Mouse (Mus musculus) forebrain, embryonic 11.5 days (tissue): Measurements from ENCODE around the gene Tbx3. TPM values are rescaled to one million over a fixed set of nuclear protein-coding genes. Genes with fewer than 3 reads are reported as not detected.

ENCODE experiments used
- ATAC-seq: fragments of 200-750 bp; cut with Nextera tagmentation; replicated peaks from 2 replicates; pipeline ENCODE4 v1.8.0; 2017; ENCODE audit warnings: moderate TSS enrichment; ENCODE audit not compliant: low FRiP score
- DNase-seq: peaks from one replicate; pipeline ENCODE4 v3.0.0-alpha.2; 2017; ENCODE audit warnings: low spot score
- H3K27ac ChIP-seq: fragments of 300-500 bp; sonication (generic); 2 replicates; pipeline ENCODE4 v1.5.1; 2014; ENCODE audit warnings: low read depth, low read length
- H3K27me3 ChIP-seq: fragments of 300-500 bp; sonication (generic); 2 replicates; pipeline ENCODE4 v1.6.1; 2014; ENCODE audit warnings: mild to moderate bottlenecking, low read length, mixed read lengths; ENCODE audit not compliant: control insufficient read depth, insufficient read depth
- H3K36me3 ChIP-seq: fragments of 300-500 bp; sonication (generic); 2 replicates; pipeline ENCODE4 v1.6.1; 2014; ENCODE audit warnings: mild to moderate bottlenecking, low read length, moderate library complexity, mixed read lengths; ENCODE audit not compliant: control insufficient read depth, insufficient read depth
- H3K4me1 ChIP-seq: fragments of 300-500 bp; sonication (generic); replicated peaks from 2 replicates; pipeline ENCODE4 v1.6.1; 2014; ENCODE audit warnings: low read length, mixed read lengths; ENCODE audit not compliant: control insufficient read depth, insufficient read depth
- H3K4me2 ChIP-seq: fragments of 300-500 bp; sonication (generic); 2 replicates; pipeline ENCODE4 v1.6.1; 2014; ENCODE audit warnings: low read depth, mild to moderate bottlenecking, low read length, moderate library complexity, mixed read lengths; ENCODE audit not compliant: severe bottlenecking
- H3K4me3 ChIP-seq: fragments of 300-500 bp; sonication (generic); 2 replicates; pipeline ENCODE4 v1.5.1; 2014; ENCODE audit warnings: low read depth, low read length
- H3K9ac ChIP-seq: fragments of 300-500 bp; sonication (generic); 2 replicates; pipeline ENCODE4 v1.6.1; 2014; ENCODE audit warnings: low read length
- H3K9me3 ChIP-seq: fragments of 300-500 bp; sonication (generic); 2 replicates; pipeline ENCODE4 v1.6.1; 2016; ENCODE audit warnings: low read length, mixed read lengths; ENCODE audit not compliant: control insufficient read depth
- WGBS: fragments of 180-500 bp; shearing (Covaris S2); extraction: QIAGEN DNeasy Blood & Tissue Kit; methylation state at CpG from one replicate; pipeline ENCODE4 v1.1.7; 2014; 5-methylcytosine and 5-hydroxymethylcytosine counted together
- polyA plus RNA-seq: library from polyadenylated mRNA; unstranded; fragments of >200 nt; fragmentation: Nextera tagmentation; extraction: Ambion mirVana; gene quantifications from 2 replicates; pipeline ENCODE4 v1.2.1, GENCODE M21; 2014

Tbx3 gene
- polyA plus RNA-seq, 1 experiment from 2014 or later = 2.0 TPM

- no peak for ATAC-seq
Observed at GRCm38 (mm10) chr5:119665739-119666138, 4.7 kb upstream of the Tbx3 start.

GRCm38 (mm10) chr5:119667356-119667940 is 3.0 kb upstream of the Tbx3 start:
- H3K9me3 ChIP-seq = no peaks in the 10 kb centered on the region
- H3K4me1 ChIP-seq = peaks cover 13% of the 10 kb centered on the region
- no peak overlapping the region for H3K4me3 ChIP-seq
- no peak overlapping the region for H3K27ac ChIP-seq
- ATAC-seq = no peak
- WGBS = 2% methylated on average over 13 of the region's 13 CpGs
- H3K4me2 ChIP-seq = no peak overlapping the region
- no peaks in the 10 kb centered on the region for H3K36me3 ChIP-seq
- H3K9ac ChIP-seq = no peak overlapping the region
- peak; percentile 49 for DNase-seq
- H3K27me3 ChIP-seq = peaks cover 92% of the 10 kb centered on the region

More at GRCm38 (mm10) chr5:119665739-119666138, 4.7 kb upstream of the Tbx3 start:
- no peaks in the 10 kb centered on the region for H3K9me3 ChIP-seq
- H3K4me3 ChIP-seq = no peak overlapping the region
- no peaks in the 10 kb centered on the region for H3K36me3 ChIP-seq
- H3K9ac ChIP-seq = no peak overlapping the region
- peaks cover 92% of the 10 kb centered on the region for H3K27me3 ChIP-seq
- no peak overlapping the region for H3K27ac ChIP-seq
- DNase-seq = no peak
- WGBS = 1% methylated on average over 6 of the region's 6 CpGs
- H3K4me2 ChIP-seq = no peak overlapping the region
- peaks cover 13% of the 10 kb centered on the region for H3K4me1 ChIP-seq

GRCm38 (mm10) chr5:119668191-119668912 is 2.1 kb upstream of the Tbx3 start:
- peaks cover 13% of the 10 kb centered on the region for H3K4me1 ChIP-seq
- no peak overlapping the region for H3K9ac ChIP-seq
- H3K4me2 ChIP-seq = no peak overlapping the region
- DNase-seq (no peak), ATAC-seq (no peak)
- H3K36me3 ChIP-seq = no peaks in the 10 kb centered on the region
- under 1% methylated on average over 34 of the region's 34 CpGs for WGBS
- H3K9me3 ChIP-seq = no peaks in the 10 kb centered on the region
- peaks cover 91% of the 10 kb centered on the region for H3K27me3 ChIP-seq
- no peak overlapping the region for H3K27ac ChIP-seq
- no peak overlapping the region for H3K4me3 ChIP-seq

GRCm38 (mm10) chr5:119668913-119669411 is 1.5 kb upstream of the Tbx3 start:
- peaks cover 87% of the 10 kb centered on the region for H3K27me3 ChIP-seq
- no peaks in the 10 kb centered on the region for H3K9me3 ChIP-seq
- peaks cover 13% of the 10 kb centered on the region for H3K4me1 ChIP-seq
- no peak overlapping the region for H3K9ac ChIP-seq
- ATAC-seq (no peak), DNase-seq (peak; percentile 49)
- H3K36me3 ChIP-seq = no peaks in the 10 kb centered on the region
- no peak overlapping the region for H3K27ac ChIP-seq
- 2% methylated on average over 17 of the region's 18 CpGs for WGBS
- H3K4me3 ChIP-seq = no peak overlapping the region
- H3K4me2 ChIP-seq = no peak overlapping the region

DNA sequence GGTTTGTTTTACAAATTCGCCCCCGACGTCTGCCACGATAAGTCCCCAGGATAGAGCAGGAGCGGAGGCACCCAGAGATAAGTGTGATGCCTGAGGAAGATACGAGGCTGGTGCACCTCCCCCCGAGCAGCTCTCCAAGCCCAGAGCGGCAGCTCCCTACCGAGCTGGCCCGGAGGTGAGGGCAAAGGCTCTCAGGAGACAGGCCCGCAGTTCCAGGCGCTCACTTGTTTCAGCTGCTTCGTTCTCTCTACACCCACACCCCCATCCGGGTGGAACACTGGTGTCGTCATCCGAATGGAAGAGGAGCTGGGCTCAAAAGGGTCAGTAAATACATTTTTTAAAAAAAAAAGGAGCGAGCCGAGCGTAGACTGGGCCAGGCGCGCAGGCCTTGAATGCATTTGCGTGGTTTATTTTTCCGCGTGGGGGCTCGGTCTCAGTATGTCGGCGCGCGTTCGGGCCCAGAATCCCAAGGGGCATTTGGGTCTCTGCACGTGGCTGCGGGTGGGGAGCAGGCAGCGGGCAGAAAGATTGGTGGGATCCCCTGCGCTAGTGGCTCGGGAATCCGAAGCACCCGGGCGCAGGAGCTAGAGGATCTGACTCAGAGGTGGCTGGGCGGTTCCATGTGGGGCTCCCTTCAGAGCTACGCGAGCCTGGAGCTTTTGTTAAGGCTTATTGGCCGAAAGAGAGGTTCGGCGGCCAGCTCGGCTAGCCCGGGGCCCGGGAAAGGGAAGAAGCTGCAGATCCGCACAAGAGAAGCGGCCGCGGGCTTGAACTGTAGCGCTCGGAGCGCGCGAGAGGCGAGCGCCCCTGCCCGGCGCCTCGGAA is 516 bp upstream of the Tbx3 start:
- under 1% methylated on average over 60 of the region's 61 CpGs for WGBS

DNA sequence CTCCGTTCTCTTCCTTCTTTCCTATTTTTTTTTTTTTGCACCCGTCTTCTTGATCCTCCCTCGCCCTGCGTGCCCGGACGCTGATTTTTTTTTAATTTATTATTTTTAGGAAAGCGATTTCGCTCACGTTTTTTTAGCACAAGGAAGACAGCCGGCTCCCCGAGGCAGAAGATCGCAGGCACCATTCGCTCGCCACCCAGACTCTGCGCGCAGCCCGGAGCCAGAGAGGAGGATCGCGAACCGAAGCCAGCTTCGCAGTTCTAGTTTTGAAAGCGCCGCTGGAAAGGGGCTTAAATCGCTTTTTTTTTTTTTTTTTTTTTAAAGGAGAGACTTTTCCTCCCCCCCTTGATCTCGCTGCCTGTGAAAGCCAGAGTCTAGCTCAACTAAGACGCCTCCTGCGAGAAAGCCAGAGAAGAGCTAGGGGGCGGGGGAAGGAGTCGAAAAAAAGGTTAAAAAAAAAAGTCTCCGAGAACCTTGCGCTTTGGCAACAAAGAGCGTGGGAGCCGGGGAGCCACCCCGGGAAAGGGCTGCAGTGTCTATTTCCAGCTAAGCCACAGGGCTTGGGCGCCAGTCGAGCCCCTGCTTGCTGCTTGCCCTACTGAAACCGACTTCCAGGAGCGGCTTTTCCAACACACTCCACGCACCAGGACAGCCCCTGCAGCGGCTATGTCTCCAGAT is 794 bp downstream of the Tbx3 start:
- no peak overlapping the region for H3K27ac ChIP-seq

More for the DNA sequence above, 516 bp upstream of the Tbx3 start:
- ATAC-seq (0 out of 2 replicates have a peak, but pooled peaks have one; percentile 9), DNase-seq (peak; percentile 58)
- H3K36me3 ChIP-seq = no peaks in the 10 kb centered on the region
- H3K27me3 ChIP-seq = peaks cover 87% of the 10 kb centered on the region
- H3K4me3 ChIP-seq = peak overlapping the region; percentile 24
- peak overlapping the region; percentile 61 for H3K4me2 ChIP-seq
- no peaks in the 10 kb centered on the region for H3K9me3 ChIP-seq
- peaks cover 13% of the 10 kb centered on the region for H3K4me1 ChIP-seq
- H3K27ac ChIP-seq = no peak overlapping the region
- H3K9ac ChIP-seq = peak overlapping the region; percentile 37

DNA sequence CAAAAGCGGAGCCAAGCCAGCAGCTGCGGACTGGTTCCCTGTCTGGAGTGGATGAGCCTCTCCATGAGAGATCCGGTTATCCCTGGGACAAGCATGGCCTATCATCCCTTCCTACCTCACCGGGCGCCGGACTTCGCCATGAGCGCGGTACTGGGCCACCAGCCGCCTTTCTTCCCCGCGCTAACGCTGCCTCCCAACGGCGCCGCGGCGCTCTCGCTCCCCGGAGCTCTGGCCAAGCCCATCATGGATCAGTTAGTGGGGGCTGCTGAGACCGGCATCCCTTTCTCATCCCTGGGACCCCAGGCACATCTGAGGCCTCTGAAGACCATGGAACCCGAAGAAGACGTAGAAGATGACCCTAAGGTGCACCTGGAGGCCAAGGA is 1.5 kb downstream of the Tbx3 start:
- H3K36me3 ChIP-seq = no peaks in the 10 kb centered on the region
- H3K27ac ChIP-seq = no peak overlapping the region
- H3K4me1 ChIP-seq = peaks cover 13% of the 10 kb centered on the region
- H3K9ac ChIP-seq = no peak overlapping the region
- WGBS = under 1% methylated on average over 23 of the region's 23 CpGs
- ATAC-seq = no peak
- no peaks in the 10 kb centered on the region for H3K9me3 ChIP-seq
- peak overlapping the region; percentile 24; the same call in 1 of the 2 replicates for H3K4me3 ChIP-seq
- H3K4me2 ChIP-seq = no peak overlapping the region
- no peak for DNase-seq
- peaks cover 86% of the 10 kb centered on the region for H3K27me3 ChIP-seq

More for the DNA sequence above, 794 bp downstream of the Tbx3 start:
- H3K4me2 ChIP-seq = peak overlapping the region; percentile 61; the same call in 1 of the 2 replicates
- DNase-seq (peak; percentile 67), ATAC-seq (no peak)
- WGBS = under 1% methylated on average over 40 of the region's 40 CpGs
- no peaks in the 10 kb centered on the region for H3K9me3 ChIP-seq
- H3K36me3 ChIP-seq = no peaks in the 10 kb centered on the region
- peaks cover 87% of the 10 kb centered on the region for H3K27me3 ChIP-seq
- peaks cover 13% of the 10 kb centered on the region for H3K4me1 ChIP-seq
- H3K9ac ChIP-seq = no peak overlapping the region; the same call in 1 of the 2 replicates
- H3K4me3 ChIP-seq = peak overlapping the region; percentile 24; the same call in 1 of the 2 replicates
